Mouse (Mus musculus) frontal cortex, adult 2 months (tissue): ENCODE data around the gene Agbl5. TPM values are rescaled to one million over a fixed set of nuclear protein-coding genes. Genes with fewer than 3 reads are reported as not detected.

ENCODE experiments used
- DNase-seq, 2 experiments: peaks; one replicate each; pipeline ENCODE4 v3.0.0; 2022; ENCODE audit warnings: low spot score in 1 of 2; ENCODE audit errors: extremely low spot score in 1 of 2
- polyA plus RNA-seq: library from polyadenylated mRNA; depleted of rRNA; stranded (reverse); fragments of >200 nt; gene quantifications from 2 replicates; pipeline ENCODE4 v1.2.3, GENCODE M21; 2012

Agbl5 gene
- polyA plus RNA-seq, 1 experiment = 25.4 TPM

DNA sequence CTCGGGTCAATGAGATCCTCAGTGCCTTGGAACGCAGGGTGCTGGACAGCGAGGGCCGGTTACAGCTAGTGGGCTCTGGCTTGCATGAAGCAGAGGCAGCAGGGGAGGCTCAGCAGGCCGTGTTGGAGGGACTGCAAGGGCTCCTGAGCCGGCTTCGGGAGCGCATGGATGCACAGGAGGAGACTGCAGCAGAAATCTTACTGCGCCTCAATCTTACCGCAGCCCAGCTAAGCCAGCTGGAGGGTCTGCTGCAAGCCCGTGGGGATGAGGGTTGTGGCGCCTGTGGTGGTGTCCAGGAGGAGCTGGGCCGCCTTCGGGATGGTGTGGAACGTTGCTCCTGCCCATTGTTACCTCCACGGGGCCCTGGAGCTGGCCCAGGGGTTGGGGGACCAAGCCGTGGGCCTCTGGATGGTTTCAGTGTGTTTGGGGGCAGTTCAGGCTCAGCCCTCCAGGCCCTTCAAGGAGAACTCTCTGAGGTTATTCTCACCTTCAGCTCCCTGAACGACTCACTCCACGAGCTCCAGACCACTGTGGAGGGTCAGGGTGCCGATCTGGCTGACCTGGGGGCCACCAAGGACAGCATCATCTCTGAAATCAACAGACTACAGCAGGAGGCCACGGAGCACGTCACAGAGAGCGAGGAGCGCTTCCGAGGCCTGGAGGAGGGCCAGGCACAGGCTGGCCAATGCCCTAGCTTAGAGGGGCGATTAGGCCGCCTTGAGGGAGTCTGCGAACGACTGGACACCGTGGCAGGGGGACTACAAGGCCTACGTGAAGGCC is 29.6 kb downstream of the Agbl5 start:
- no peak for DNase-seq

- no peak for DNase-seq
These were observed 30.2 kb downstream of the Agbl5 start for GRCm38 (mm10) chr5:30918691-30919090.

DNA sequence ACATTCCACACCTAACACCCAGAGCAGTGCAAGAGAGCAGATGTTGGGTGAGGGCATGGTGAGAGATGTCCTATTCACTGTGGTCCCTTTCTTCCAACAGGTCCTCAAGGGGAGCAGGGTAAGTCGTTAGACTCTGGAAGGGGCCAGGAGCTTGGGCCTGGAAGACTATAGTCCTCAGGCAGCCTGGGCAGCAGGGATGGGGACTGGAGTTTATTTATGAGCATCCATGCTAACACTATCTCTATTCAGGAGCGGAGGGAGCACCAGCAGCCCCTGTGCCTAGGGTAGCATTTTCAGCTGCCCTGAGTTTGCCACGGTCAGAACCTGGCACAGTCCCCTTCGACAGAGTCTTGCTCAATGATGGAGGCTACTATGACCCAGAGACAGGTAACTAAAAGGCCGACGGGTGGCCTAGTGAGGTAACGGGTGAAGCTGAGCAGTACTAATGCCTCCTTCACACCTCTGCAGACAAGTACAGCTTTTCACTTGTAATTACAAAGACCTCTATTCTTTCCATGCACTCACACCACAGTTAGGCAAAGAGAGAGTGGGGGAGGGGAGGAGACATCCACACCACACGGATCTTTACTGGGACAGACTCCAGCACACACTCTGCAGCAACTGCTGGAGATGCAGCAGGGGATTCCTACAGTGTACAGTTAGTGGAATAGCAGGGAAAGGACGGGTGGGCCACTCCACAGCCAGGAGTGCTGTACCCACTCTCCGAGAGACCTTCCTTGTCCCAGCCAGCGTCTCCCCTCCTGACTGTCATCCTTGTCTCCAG is 31.5 kb downstream of the Agbl5 start:
- no peak for DNase-seq

DNA sequence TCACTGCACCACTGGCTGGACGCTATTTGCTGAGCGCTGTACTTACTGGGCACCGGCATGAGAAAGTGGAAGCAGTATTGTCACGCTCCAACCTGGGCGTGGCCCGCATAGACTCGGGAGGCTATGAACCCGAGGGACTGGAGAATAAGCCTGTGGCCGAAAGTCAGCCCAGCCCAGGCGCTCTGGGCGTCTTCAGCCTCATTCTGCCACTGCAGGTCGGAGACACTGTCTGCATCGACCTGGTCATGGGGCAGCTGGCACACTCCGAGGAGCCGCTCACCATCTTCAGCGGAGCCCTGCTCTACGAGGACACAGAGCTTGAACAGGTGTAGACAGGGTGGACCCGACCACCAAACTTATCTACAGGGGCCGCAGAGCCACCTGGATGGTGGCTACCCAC is 32.1 kb downstream of the Agbl5 start:
- no peak for DNase-seq

- DNase-seq = peak; percentile 67 to 94
These were observed 33.0 kb downstream of the Agbl5 start, which contains the start of gene Khk for GRCm38 (mm10) chr5:30921256-30922033. Gene Khk (plus strand): TSS chr5:30921431.

GRCm38 (mm10) chr5:30922581-30923041 is 34.1 kb downstream of the Agbl5 start:
- DNase-seq = no peak

GRCm38 (mm10) chr5:30923119-30923518 is 34.6 kb downstream of the Agbl5 start:
- DNase-seq = no peak

- DNase-seq = no peak
These were observed 36.1 kb downstream of the Agbl5 start for GRCm38 (mm10) chr5:30924614-30925013.

DNA sequence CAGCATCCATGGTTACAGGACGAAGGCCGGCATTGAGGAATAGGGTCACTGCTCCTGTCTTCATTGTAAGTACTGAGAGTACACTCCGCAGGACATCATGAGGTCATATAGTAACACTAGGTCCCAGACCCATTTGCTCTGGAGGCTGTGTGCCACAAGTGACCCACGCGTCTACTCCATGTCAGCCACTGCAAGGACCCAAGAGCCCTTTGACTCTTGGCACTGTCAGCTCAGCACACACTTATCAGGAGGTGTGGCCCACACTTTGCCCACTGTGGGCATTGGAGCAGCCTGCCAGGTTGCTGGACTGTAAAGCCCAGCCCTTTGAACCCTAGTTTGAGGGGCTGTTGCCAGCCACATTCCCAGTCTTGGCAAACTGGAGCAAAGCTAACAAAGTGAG is 36.7 kb downstream of the Agbl5 start:
- DNase-seq = no peak

- DNase-seq = no peak
These were observed 37.6 kb downstream of the Agbl5 start for GRCm38 (mm10) chr5:30926073-30926472.

GRCm38 (mm10) chr5:30927945-30928529 is 39.5 kb downstream of the Agbl5 start:
- peak in 1 of 2 experiments; percentile 75 for DNase-seq

DNA sequence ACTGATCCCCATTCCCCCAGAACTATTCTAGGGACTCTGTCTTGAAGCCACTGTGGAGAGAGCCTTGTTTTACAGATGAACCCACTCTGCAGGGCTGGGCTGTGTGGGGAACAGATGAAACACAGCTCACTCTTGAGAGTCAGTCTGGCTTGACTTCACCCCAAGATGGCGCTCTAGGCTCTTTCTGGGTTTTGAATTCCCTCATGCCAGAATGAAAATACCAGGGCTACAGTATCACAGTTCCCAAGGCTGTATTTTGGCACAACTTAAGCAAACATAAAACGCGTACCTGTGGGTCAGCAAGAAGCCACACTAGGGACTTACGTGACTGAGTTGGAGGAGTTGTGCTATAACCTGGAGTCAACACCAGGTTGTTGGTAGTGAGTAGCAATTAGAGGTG is 41.6 kb downstream of the Agbl5 start:
- peak in 1 of 2 experiments; percentile 92 for DNase-seq

DNA sequence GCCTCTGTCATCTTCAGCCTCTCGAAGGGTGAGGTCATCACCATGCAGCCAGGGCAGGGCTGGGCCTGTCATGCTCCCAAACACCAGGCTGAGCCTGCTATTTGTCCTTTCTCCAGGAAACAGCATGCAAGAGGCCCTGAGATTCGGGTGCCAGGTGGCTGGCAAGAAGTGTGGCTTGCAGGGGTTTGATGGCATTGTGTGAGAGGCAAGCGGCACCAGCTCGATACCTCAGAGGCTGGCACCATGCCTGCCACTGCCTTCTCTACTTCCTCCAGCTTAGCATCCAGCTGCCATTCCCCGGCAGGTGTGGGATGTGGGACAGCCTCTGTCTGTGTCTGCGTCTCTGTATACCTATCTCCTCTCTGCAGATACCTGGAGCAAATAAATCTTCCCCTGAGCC is 42.4 kb downstream of the Agbl5 start:
- DNase-seq = no peak

GRCm38 (mm10) chr5:30931378-30931777 is 42.9 kb downstream of the Agbl5 start:
- no peak for DNase-seq

DNA sequence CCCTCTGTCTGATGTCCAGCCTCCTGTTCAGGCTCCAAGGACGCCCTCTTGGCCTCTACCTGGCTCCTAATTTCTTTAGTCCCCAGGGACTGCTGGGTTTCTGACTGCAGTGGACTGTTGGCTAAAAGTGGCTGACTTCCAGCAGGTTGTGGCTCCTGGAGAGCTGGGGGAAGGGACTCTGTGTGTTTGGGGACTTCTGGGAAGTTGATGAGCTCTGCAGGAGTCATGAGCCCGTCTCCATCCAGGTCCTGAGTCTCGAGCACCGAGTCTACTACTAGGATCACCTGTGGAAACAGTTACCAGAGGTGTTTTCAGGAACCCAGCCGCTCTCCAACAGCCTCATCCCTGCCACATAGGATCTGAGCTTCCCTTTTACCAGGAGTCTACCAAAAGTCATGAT is 45.2 kb downstream of the Agbl5 start:
- no peak for DNase-seq

DNA sequence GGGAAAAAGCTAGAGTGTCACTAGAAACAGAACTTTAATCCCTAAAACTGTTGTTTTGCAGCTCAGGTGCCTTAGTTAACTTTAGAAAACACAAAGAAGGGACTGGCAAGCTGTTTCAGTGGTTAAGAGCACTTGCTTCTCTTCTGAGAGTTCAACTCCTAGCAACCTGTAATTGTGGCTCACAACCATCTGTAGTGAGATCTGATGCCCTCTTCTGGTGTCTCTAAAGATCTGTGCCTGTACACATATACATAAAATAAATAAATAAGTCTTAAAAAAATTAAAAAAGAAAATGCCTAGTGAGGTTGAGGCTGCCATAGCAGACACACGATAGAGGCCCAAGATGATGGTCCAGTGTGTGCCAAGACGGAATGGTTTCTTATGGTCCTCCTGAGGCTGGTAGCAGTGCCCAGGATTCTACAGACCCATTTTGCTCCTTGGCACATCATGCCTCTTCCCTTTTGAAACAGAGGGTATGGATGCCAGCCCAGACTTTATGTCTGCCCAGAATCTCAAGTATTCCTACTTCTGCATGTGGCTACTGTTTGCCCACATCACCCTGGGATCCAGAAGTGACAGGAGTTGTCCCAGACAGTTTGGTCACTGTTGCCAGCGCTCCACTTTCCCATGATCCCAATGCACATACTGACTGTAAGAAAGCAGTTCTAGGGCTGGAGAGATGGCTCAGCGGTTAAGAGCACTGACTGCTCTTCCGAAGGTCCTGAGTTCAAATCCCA is 46.4 kb downstream of the Agbl5 start:
- no peak for DNase-seq

DNA sequence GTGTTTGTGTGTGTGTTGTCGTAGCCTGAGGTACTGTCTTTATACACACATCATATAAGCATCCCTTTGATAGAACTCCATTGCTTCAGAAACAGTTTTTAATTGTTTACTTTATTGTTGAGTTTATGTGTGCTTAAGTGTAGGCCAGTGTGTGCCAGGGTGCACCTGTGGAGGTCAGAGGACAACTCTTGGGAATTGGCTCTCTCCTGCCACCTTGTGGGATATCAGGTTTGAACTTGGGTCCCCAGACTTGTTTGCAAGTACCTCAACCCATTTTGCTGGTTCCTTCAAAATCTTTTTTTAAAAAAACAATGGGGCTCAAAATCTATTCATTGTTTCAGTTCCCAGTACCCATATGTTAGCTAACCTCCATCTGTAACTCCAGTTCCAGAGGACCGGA is 54.5 kb downstream of the Agbl5 start:
- DNase-seq = no peak

DNA sequence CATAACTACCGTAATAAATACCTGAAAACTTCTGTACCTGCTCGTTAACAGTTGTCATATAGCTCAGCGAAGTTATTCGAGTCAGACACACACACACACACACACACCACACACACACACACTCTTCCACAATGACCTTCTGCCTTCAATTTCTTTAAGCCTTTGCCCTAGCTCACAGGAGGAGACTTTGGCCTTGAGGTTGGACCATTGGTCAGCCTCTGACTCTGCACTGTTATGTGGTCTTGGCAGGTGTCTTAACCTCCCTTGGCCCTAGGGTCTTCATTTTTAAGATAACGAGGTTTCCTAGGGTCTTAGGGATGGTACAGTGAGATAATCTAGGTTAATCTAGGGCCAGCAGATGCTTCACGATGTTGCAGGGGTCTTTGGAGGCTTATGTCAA is 55.9 kb downstream of the Agbl5 start:
- no peak for DNase-seq

DNA sequence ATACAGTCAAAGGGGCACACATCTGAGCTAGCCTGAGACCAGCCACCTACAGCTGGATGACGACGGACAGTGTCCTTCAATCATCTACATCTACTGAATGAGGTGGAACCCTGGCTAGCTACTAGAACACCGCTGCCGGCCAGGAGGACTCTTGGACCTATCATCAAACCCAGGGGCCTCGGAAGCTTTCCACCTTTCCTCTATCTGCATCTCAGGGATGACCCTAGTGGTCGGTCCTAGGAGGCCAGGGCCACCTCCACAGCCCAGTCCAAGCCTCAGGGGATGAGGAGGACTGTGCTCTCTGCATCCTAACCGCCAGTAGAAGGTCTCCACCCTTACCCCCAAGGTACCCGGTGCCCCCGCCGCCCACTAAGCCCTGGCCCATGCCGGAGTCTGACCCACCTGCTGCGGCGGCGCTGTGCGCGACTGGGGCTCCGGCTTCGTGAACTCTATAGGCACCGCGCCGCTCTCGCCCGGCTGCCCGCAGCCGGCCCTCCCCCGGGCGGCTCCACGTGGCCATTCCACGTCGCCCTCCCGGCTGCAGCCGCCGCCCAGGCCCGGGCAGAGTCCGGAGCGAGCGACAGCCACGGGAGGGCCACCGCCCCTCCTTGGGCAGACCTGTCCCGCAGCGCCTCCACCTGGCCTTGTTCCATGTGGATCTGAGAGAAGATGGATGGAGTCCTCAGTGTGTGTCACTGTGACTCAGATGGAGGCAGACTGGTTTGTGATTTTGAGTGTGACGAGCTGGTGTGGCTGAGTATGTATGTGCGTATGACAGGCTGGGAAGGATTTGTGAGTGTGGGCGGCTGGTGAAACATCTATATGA is 56.7 kb downstream of the Agbl5 start, which contains the start of gene Cgref1:
Gene Cgref1, minus strand, starts transcription at position 636 of the 826 bp plus-strand sequence.
- peak; percentile 82 to 85 for DNase-seq
